Mouse (Mus musculus) forebrain, embryonic 12.5 days (tissue): Measurements from ENCODE around the gene Itga9. TPM values are rescaled to one million over a fixed set of nuclear protein-coding genes. Genes with fewer than 3 reads are reported as not detected.

Experiments used
- ATAC-seq: fragments of 200-750 bp; cut with Nextera tagmentation; 2 replicates; pipeline ENCODE4 v1.8.0; 2017; ENCODE audit warnings: moderate TSS enrichment; ENCODE audit not compliant: low FRiP score
- H3K27ac ChIP-seq: fragments of 300-500 bp; sonication (generic); 2 replicates; pipeline ENCODE4 v1.5.1; 2016; ENCODE audit warnings: mild to moderate bottlenecking
- H3K27me3 ChIP-seq: fragments of 300-500 bp; sonication (generic); 2 replicates; pipeline ENCODE4 v1.6.1; 2016; ENCODE audit warnings: mild to moderate bottlenecking
- H3K36me3 ChIP-seq: fragments of 300-500 bp; sonication (generic); replicated peaks from 2 replicates; pipeline ENCODE4 v1.6.1; 2016; ENCODE audit warnings: mild to moderate bottlenecking
- H3K4me1 ChIP-seq: fragments of 300-500 bp; sonication (generic); 2 replicates; pipeline ENCODE4 v1.6.1; 2016
- H3K4me2 ChIP-seq: fragments of 300-500 bp; sonication (generic); 2 replicates; pipeline ENCODE4 v1.6.1; 2016; ENCODE audit warnings: mild to moderate bottlenecking, moderate library complexity
- H3K4me3 ChIP-seq: fragments of 300-500 bp; sonication (generic); replicated peaks from 2 replicates; pipeline ENCODE4 v1.5.1; 2016; ENCODE audit warnings: mild to moderate bottlenecking
- H3K9ac ChIP-seq: fragments of 300-500 bp; sonication (generic); 2 replicates; pipeline ENCODE4 v1.6.1; 2016; ENCODE audit warnings: mild to moderate bottlenecking
- H3K9me3 ChIP-seq: fragments of 300-500 bp; sonication (generic); 2 replicates; pipeline ENCODE4 v1.6.1; 2016
- WGBS: fragments of 180-500 bp; shearing (Covaris S2); methylation state at CpG from one replicate; pipeline ENCODE4 v1.1.7; 2016; 5-methylcytosine and 5-hydroxymethylcytosine counted together
- polyA plus RNA-seq: library from polyadenylated mRNA; unstranded; fragments of >200 nt; fragmentation: Nextera tagmentation; extraction: Ambion mirVana; gene quantifications from 2 replicates; pipeline ENCODE4 v1.2.1, GENCODE M21; 2016

Gene Itga9
- polyA plus RNA-seq, 1 experiment from 2014 or later: 7.7 TPM

- 39% methylated on average over 4 of the region's 4 CpGs for WGBS
- Histone ChIP-seq H3K4me1 (peaks cover 10% of the 10 kb centered on the region), H3K4me2 (no peak overlapping the region), H3K27ac (no peak overlapping the region), H3K4me3 (no peak overlapping the region), H3K27me3 (peaks cover 75% of the 10 kb centered on the region), H3K9ac (no peak overlapping the region), H3K36me3 (no peaks in the 10 kb centered on the region), H3K9me3 (no peaks in the 10 kb centered on the region)
- no peak for ATAC-seq
Observed at GRCm38 (mm10) chr9:118608556-118608955, 2.1 kb downstream of the Itga9 start.

- no peaks in the 10 kb centered on the region for H3K9me3 ChIP-seq
- no peak overlapping the region for H3K4me3 ChIP-seq
- no peaks in the 10 kb centered on the region for H3K36me3 ChIP-seq
- no peak overlapping the region for H3K9ac ChIP-seq
- ATAC-seq: no peak
- WGBS: 69% methylated on average over 10 of the region's 10 CpGs
- peaks cover 10% of the 10 kb centered on the region for H3K4me1 ChIP-seq
- no peak overlapping the region for H3K4me2 ChIP-seq
- H3K27me3 ChIP-seq: peaks cover 70% of the 10 kb centered on the region
- no peak overlapping the region for H3K27ac ChIP-seq
Observed at GRCm38 (mm10) chr9:118610060-118610459, 3.6 kb downstream of the Itga9 start.

GRCm38 (mm10) chr9:118611111-118611541, 4.6 kb downstream of the Itga9 start:
- Histone ChIP-seq H3K4me3 (no peak overlapping the region), H3K4me2 (no peak overlapping the region), H3K27me3 (peaks cover 59% of the 10 kb centered on the region), H3K9me3 (no peaks in the 10 kb centered on the region), H3K4me1 (peaks cover 10% of the 10 kb centered on the region), H3K9ac (no peak overlapping the region), H3K36me3 (no peaks in the 10 kb centered on the region), H3K27ac (no peak overlapping the region)
- 73% methylated on average over 14 of the region's 14 CpGs for WGBS
- no peak for ATAC-seq

- peaks cover 8% of the 10 kb centered on the region for H3K4me1 ChIP-seq
- whole genome bisulfite sequencing: 65% methylated on average over 20 of the region's 20 CpGs
- H3K9ac ChIP-seq: no peak overlapping the region
- no peak overlapping the region for H3K4me3 ChIP-seq
- no peak overlapping the region for H3K27ac ChIP-seq
- H3K36me3 ChIP-seq: no peaks in the 10 kb centered on the region
- H3K27me3 ChIP-seq: peaks cover 54% of the 10 kb centered on the region
- H3K4me2 ChIP-seq: no peak overlapping the region
- ATAC-seq: no peak
- no peaks in the 10 kb centered on the region for H3K9me3 ChIP-seq
Observed at GRCm38 (mm10) chr9:118611958-118612581, 5.6 kb downstream of the Itga9 start.

- Histone ChIP-seq H3K4me1 (no peaks in the 10 kb centered on the region), H3K9me3 (no peaks in the 10 kb centered on the region), H3K4me2 (no peak overlapping the region), H3K27ac (no peak overlapping the region), H3K9ac (no peak overlapping the region), H3K4me3 (no peak overlapping the region), H3K27me3 (peaks cover 8% of the 10 kb centered on the region), H3K36me3 (no peaks in the 10 kb centered on the region)
- whole genome bisulfite sequencing: 81% methylated on average over 5 of the region's 5 CpGs
- ATAC-seq: no peak
Observed at GRCm38 (mm10) chr9:118617237-118617636, 10.7 kb downstream of the Itga9 start.

- H3K27ac ChIP-seq: no peak overlapping the region
- H3K9me3 ChIP-seq: no peaks in the 10 kb centered on the region
- no peaks in the 10 kb centered on the region for H3K36me3 ChIP-seq
- no peak for ATAC-seq
- H3K9ac ChIP-seq: no peak overlapping the region
- H3K4me2 ChIP-seq: no peak overlapping the region
- H3K4me1 ChIP-seq: peaks cover 4% of the 10 kb centered on the region; the same call in 1 of the 2 replicates
- no peak overlapping the region for H3K4me3 ChIP-seq
- H3K27me3 ChIP-seq: no peaks in the 10 kb centered on the region; the same call in 1 of the 2 replicates
- 86% methylated on average over 3 of the region's 3 CpGs for WGBS
Observed at GRCm38 (mm10) chr9:118618732-118619250, 12.3 kb downstream of the Itga9 start.

GRCm38 (mm10) chr9:118620807-118621206, 14.3 kb downstream of the Itga9 start:
- WGBS: 56% methylated on average over 4 of the region's 4 CpGs
- Histone ChIP-seq H3K9ac (no peak overlapping the region), H3K27me3 (no peaks in the 10 kb centered on the region; the same call in 1 of the 2 replicates), H3K9me3 (no peaks in the 10 kb centered on the region), H3K4me2 (no peak overlapping the region), H3K4me1 (peaks cover 14% of the 10 kb centered on the region), H3K4me3 (no peak overlapping the region), H3K27ac (no peak overlapping the region), H3K36me3 (no peaks in the 10 kb centered on the region)
- ATAC-seq: no peak

GRCm38 (mm10) chr9:118621691-118622090, 15.2 kb downstream of the Itga9 start:
- Histone ChIP-seq H3K4me3 (no peak overlapping the region), H3K9me3 (no peaks in the 10 kb centered on the region), H3K9ac (no peak overlapping the region), H3K4me2 (no peak overlapping the region), H3K4me1 (peaks cover 14% of the 10 kb centered on the region), H3K36me3 (no peaks in the 10 kb centered on the region), H3K27ac (no peak overlapping the region), H3K27me3 (no peaks in the 10 kb centered on the region; the same call in 1 of the 2 replicates)
- no peak for ATAC-seq
- WGBS: 92% methylated on average over 6 of the region's 6 CpGs

GRCm38 (mm10) chr9:118622376-118623166, 16.1 kb downstream of the Itga9 start:
- ATAC-seq: no peak
- no peak overlapping the region for H3K4me3 ChIP-seq
- H3K27ac ChIP-seq: no peak overlapping the region
- peaks cover 14% of the 10 kb centered on the region for H3K4me1 ChIP-seq
- H3K9ac ChIP-seq: no peak overlapping the region
- no peak overlapping the region for H3K4me2 ChIP-seq
- H3K9me3 ChIP-seq: no peaks in the 10 kb centered on the region
- WGBS: 87% methylated on average over 18 of the region's 18 CpGs
- H3K36me3 ChIP-seq: no peaks in the 10 kb centered on the region
- no peaks in the 10 kb centered on the region; the same call in 1 of the 2 replicates for H3K27me3 ChIP-seq

- Histone ChIP-seq H3K27me3 (no peaks in the 10 kb centered on the region; the same call in 1 of the 2 replicates), H3K27ac (no peak overlapping the region), H3K4me2 (no peak overlapping the region), H3K4me1 (peaks cover 14% of the 10 kb centered on the region), H3K9me3 (no peaks in the 10 kb centered on the region), H3K36me3 (no peaks in the 10 kb centered on the region), H3K9ac (no peak overlapping the region), H3K4me3 (no peak overlapping the region)
- 65% methylated on average over 9 of the region's 9 CpGs for WGBS
- no peak for ATAC-seq
Observed at GRCm38 (mm10) chr9:118623483-118623882, 17.0 kb downstream of the Itga9 start.

GRCm38 (mm10) chr9:118624146-118624545, 17.7 kb downstream of the Itga9 start:
- H3K9ac ChIP-seq: no peak overlapping the region
- H3K27me3 ChIP-seq: no peaks in the 10 kb centered on the region; the same call in 1 of the 2 replicates
- H3K4me2 ChIP-seq: no peak overlapping the region
- 26% methylated on average over 7 of the region's 7 CpGs for WGBS
- H3K9me3 ChIP-seq: no peaks in the 10 kb centered on the region
- H3K36me3 ChIP-seq: no peaks in the 10 kb centered on the region
- ATAC-seq: no peak
- H3K4me1 ChIP-seq: peaks cover 14% of the 10 kb centered on the region
- no peak overlapping the region for H3K27ac ChIP-seq
- H3K4me3 ChIP-seq: no peak overlapping the region

- 71% methylated on average over 6 of the region's 6 CpGs for WGBS
- Histone ChIP-seq H3K27me3 (no peaks in the 10 kb centered on the region; the same call in 1 of the 2 replicates), H3K4me3 (no peak overlapping the region), H3K9ac (no peak overlapping the region), H3K4me1 (0 out of 2 replicates have a peak, but pooled peaks cover 2% of the 10 kb centered on the region), H3K9me3 (no peaks in the 10 kb centered on the region), H3K4me2 (no peak overlapping the region), H3K36me3 (no peaks in the 10 kb centered on the region), H3K27ac (no peak overlapping the region)
- no peak for ATAC-seq
Observed at GRCm38 (mm10) chr9:118629763-118630379, 23.4 kb downstream of the Itga9 start.
